Mouse (Mus musculus): Measurements from ENCODE around the gene Baz2b. TPM values are rescaled to one million over a fixed set of nuclear protein-coding genes. Genes with fewer than 3 reads are reported as not detected.

Gene Baz2b
- polyA plus RNA-seq, 1 experiment from 2014 or later = 76.3 TPM

DNA sequence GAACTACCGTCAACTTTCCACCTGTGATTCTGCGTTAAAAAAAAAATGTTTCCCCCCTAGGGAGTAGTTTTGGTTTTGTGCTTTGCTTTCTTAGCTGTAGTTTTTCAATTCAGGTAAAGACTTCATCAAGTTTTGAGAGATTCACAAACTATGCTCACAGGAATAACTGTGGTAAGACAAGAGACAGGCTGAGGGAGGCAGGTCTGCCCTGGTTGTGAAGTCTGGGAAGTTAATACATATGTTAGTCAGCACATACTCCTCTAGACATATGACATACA lies 249.2 kb downstream of the Baz2b start:
- Histone ChIP-seq H3K4me2 (replicated peaks) (no peak overlapping the region), H3K27ac (no peak overlapping the region), H3K9ac (no peak overlapping the region), H3K9me3 (no peaks in the 10 kb centered on the region), H3K4me3 (no peak overlapping the region), H3K4me1 (no peaks in the 10 kb centered on the region), H3K36me3 (peaks cover 35% of the 10 kb centered on the region), H3K27me3 (no peaks in the 10 kb centered on the region)
- no peak for ATAC-seq (ENCODE audit: insufficient number of reproducible peaks, insufficient read depth, low FRiP score, low TSS enrichment)
- 80% methylated on average over 2 of the region's 2 CpGs for WGBS

DNA sequence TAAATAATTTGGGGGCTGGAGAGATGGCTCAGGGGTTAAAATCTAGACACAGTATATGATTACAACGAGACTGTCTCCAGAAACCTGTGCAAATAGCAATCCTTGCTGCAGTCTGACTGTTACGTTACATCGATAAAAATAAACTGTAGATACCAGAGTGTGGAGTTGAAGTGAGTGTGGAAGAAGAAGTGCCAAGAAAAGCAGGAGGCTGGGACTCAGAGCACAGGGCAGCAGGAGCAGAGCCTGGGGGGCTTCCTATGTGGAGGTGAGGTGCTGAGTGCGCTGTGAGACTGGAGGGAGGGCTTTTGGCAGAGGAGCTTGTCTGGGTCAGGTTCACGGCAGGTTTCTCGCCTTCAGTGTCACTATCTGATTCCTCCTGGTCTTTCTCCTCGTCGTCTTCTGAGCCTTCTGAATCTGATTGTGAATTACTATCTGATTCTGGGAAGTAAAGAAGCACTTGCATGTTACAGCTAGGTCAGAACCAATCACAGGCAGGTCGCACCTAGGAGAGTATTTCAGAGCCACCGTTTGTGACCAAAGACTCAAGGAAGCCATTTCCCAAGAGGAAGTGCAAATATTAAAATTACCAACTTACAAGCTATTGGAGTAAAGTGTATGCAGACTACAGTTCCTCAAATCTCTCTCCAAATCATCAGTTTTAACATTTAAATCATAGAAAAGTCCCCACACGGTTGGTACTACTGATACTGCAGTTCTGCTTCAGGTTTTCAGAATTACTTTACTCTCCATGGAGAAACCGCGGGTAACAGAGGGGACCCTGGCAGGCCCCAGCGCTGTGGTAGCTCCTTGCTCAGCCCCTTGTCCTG lies 249.8 kb downstream of the Baz2b start:
- 90% methylated on average over 14 of the region's 14 CpGs for WGBS
- H3K36me3 ChIP-seq = peaks cover 35% of the 10 kb centered on the region
- ATAC-seq (ENCODE audit: insufficient number of reproducible peaks, insufficient read depth, low FRiP score, low TSS enrichment) = no peak
- H3K4me3 ChIP-seq = no peak overlapping the region
- no peaks in the 10 kb centered on the region for H3K27me3 ChIP-seq
- no peak overlapping the region for H3K9ac ChIP-seq
- H3K4me1 ChIP-seq = no peaks in the 10 kb centered on the region
- H3K27ac ChIP-seq = no peak overlapping the region
- H3K4me2 ChIP-seq (replicated peaks) = no peak overlapping the region
- no peaks in the 10 kb centered on the region for H3K9me3 ChIP-seq

DNA sequence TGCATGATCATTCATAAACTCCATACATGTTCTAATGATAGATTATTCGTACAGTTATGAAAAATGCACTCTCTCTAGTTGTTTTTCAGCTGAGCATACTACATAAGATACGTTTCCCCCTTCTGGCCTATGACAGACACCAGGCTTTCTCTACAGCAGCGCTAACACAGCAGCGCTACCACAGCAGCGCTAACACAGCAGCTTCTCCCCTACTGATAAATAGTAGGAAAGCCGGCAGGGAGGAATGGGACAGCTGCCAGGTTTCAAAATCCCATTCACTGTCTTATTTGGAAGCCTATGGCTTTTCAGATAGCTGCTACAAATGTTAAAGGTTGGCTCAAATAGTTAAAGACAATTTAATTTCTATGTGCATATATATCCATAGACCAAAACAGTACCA lies 251.1 kb downstream of the Baz2b start:
- H3K36me3 ChIP-seq = peaks cover 41% of the 10 kb centered on the region

DNA sequence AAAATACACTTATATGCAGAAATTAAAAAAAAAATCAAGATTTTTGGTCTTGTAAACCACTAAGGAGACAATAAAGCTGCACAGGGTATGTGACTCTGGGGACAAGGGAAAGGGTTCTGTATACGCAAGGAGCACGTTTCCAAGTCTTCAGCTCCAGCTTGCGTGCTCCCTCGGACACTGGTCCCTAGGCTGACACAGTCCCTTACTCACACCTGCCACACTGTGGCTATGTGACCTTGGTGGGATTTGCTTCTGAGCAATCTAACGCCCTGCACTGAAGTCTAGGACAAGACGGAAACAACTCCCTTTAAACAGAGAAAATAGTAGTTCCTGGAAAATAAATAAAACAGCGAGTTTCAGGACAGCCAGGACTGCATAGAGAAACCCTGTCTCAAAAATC lies 253.7 kb downstream of the Baz2b start:
- H3K4me3 ChIP-seq = no peak overlapping the region
- WGBS = 88% methylated on average over 7 of the region's 7 CpGs
- no peaks in the 10 kb centered on the region for H3K9me3 ChIP-seq
- no peaks in the 10 kb centered on the region for H3K27me3 ChIP-seq
- H3K4me1 ChIP-seq = no peaks in the 10 kb centered on the region
- H3K27ac ChIP-seq = no peak overlapping the region
- no peak overlapping the region for H3K9ac ChIP-seq
- no peak overlapping the region for H3K4me2 ChIP-seq (replicated peaks)
- no peak for ATAC-seq (ENCODE audit: insufficient number of reproducible peaks, insufficient read depth, low FRiP score, low TSS enrichment)
- H3K36me3 ChIP-seq = peaks cover 40% of the 10 kb centered on the region

More for the DNA sequence above, 251.1 kb downstream of the Baz2b start:
- no peak overlapping the region for H3K27ac ChIP-seq
- no peak overlapping the region for H3K4me3 ChIP-seq
- ATAC-seq (ENCODE audit: insufficient number of reproducible peaks, insufficient read depth, low FRiP score, low TSS enrichment) = no peak
- no peaks in the 10 kb centered on the region for H3K9me3 ChIP-seq
- H3K9ac ChIP-seq = no peak overlapping the region
- no peaks in the 10 kb centered on the region for H3K4me1 ChIP-seq
- whole genome bisulfite sequencing = 82% methylated on average over 6 of the region's 6 CpGs
- no peaks in the 10 kb centered on the region for H3K27me3 ChIP-seq
- H3K4me2 ChIP-seq (replicated peaks) = no peak overlapping the region

DNA sequence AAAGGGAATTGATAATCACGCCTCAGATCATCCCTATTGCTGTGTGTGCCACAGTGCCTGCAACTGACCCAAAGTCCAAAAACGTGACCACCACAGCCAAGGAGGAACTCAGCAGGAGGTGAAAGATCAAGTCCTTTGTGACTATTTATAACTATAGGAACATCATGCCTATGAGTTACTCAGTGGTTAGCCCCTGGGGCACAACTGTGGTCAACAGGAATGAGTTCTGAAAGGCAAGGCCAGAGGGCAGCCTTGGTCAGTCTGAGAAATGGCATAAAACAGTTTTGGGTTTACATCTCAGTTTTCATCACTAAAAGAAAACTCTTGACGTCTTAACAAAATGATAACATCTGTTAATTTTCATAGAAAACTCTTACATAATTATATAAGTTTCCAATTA lies 254.8 kb downstream of the Baz2b start:
- Histone ChIP-seq H3K4me2 (replicated peaks) (no peak overlapping the region), H3K4me1 (no peaks in the 10 kb centered on the region), H3K27me3 (no peaks in the 10 kb centered on the region), H3K4me3 (no peak overlapping the region), H3K9me3 (no peaks in the 10 kb centered on the region), H3K36me3 (peaks cover 30% of the 10 kb centered on the region), H3K9ac (no peak overlapping the region), H3K27ac (no peak overlapping the region)
- no peak for ATAC-seq (ENCODE audit: insufficient number of reproducible peaks, insufficient read depth, low FRiP score, low TSS enrichment)
- 60% methylated on average over 3 of the region's 3 CpGs for WGBS

DNA sequence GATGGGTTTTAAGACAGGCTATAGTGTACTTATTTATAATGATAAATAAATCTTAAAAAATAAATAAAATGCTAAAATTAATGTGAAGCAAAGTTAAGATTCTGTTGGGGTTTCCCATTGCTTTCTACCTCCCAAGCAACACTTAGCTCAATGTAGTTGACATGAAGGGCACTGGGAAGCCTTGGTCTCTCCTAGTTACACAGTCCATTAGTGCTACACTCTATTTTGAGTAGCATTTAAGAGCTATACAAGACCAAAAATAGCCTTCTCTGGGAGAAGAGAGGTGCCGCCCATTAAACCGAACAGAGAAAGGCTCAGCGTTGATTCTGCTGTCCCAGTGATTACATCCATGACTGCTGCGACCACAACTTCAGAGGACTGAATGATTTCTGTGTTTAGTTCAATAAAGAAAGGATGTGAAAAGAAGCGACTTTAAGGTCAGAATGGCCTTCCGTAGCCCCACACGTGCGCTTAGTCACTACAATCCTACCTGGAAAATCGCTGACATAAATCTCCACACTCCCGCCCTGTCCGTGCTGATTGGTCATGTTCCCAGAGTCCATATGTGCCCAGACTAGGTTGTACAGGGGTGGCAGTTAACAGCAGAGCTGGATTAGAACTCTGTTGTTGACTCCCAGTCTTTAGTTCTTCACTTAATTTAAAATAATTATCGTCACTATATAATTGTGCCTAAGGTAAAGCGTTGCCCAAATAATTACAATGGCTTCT lies 257.2 kb downstream of the Baz2b start:
- no peaks in the 10 kb centered on the region for H3K4me1 ChIP-seq
- no peak overlapping the region for H3K4me3 ChIP-seq
- H3K27me3 ChIP-seq = no peaks in the 10 kb centered on the region
- no peak overlapping the region for H3K27ac ChIP-seq
- H3K9me3 ChIP-seq = no peaks in the 10 kb centered on the region
- H3K4me2 ChIP-seq (replicated peaks) = no peak overlapping the region
- peaks cover 24% of the 10 kb centered on the region for H3K36me3 ChIP-seq
- no peak overlapping the region for H3K9ac ChIP-seq
- 92% methylated on average over 13 of the region's 13 CpGs for WGBS
- no peak for ATAC-seq (ENCODE audit: insufficient number of reproducible peaks, insufficient read depth, low FRiP score, low TSS enrichment)

DNA sequence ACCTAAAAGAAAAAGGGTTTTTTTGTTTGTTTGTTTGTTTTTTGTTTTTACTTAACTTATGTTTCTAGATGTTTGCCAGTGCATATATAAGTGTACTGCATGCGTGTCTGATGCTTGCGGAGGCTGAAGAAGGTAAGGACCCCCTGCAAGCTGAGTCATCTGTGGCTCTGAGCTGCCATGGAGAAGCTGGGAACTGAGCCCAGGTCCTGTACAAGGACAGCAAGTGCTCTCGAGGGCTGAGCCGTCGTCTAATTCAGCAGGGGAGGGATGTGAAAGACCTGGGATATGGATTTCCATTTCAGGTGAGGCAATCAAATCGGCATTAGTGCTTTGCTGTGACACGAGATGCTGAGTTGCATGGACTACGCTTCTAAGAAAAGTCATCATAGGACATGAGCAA lies 257.9 kb downstream of the Baz2b start:
- Histone ChIP-seq H3K9me3 (no peaks in the 10 kb centered on the region), H3K27me3 (no peaks in the 10 kb centered on the region), H3K27ac (no peak overlapping the region), H3K4me3 (no peak overlapping the region), H3K4me2 (replicated peaks) (no peak overlapping the region), H3K9ac (no peak overlapping the region), H3K4me1 (no peaks in the 10 kb centered on the region), H3K36me3 (peaks cover 22% of the 10 kb centered on the region)
- ATAC-seq (ENCODE audit: insufficient number of reproducible peaks, insufficient read depth, low FRiP score, low TSS enrichment) = no peak
- 92% methylated on average over 8 of the region's 8 CpGs for WGBS

DNA sequence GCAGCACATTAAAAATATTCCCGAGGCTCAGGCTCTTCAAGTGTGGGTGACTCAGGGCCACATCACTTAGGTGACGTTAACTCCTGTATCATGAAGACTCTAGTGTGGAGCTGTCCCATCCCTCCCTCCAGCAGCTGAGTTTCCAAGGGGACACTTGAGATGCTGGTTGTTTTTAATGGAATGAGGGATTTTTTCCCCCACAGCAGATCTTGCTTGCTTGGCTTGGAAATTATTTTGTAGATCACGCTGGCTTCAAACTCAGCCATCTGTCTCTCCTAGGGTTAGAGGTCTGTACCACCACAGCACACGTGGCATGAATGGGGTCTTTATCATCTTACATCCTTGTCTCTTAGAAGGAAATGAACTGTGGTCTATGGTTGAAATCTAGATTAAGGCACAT lies 258.5 kb downstream of the Baz2b start:
- no peak for ATAC-seq (ENCODE audit: insufficient number of reproducible peaks, insufficient read depth, low FRiP score, low TSS enrichment)
- Histone ChIP-seq H3K27me3 (no peaks in the 10 kb centered on the region), H3K27ac (no peak overlapping the region), H3K4me1 (no peaks in the 10 kb centered on the region), H3K4me2 (replicated peaks) (no peak overlapping the region), H3K9me3 (no peaks in the 10 kb centered on the region), H3K9ac (no peak overlapping the region), H3K36me3 (peaks cover 22% of the 10 kb centered on the region), H3K4me3 (no peak overlapping the region)
- 72% methylated on average over 4 of the region's 4 CpGs for WGBS

DNA sequence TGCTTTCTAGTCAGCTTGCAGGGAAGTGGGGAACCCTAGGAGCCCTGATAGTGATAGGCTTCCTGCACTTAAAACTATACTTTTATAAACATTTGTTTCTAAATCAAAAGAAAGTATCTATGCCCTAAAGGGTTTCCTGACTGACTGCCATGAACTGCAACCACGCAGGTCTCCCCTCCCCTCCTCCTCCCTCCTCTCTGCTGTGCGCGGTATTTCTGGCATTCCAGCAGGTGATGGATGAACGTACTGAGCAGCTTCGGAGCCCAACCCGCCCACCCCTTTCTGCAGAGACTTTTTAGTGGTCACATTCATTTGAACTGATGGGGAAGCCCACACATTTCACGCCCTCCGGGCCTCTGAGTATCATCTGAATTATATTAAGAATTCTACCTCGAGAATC lies 273.3 kb downstream of the Baz2b start:
- no peak overlapping the region for H3K4me2 ChIP-seq (replicated peaks)
- H3K27ac ChIP-seq = no peak overlapping the region
- no peak overlapping the region for H3K9ac ChIP-seq
- H3K4me3 ChIP-seq = no peak overlapping the region
- ATAC-seq (ENCODE audit: insufficient number of reproducible peaks, insufficient read depth, low FRiP score, low TSS enrichment) = no peak
- H3K27me3 ChIP-seq = no peaks in the 10 kb centered on the region
- H3K36me3 ChIP-seq = peaks cover 18% of the 10 kb centered on the region
- WGBS = 28% methylated on average over 9 of the region's 9 CpGs
- H3K9me3 ChIP-seq = no peaks in the 10 kb centered on the region
- 0 out of 2 replicates have a peak, but pooled peaks cover 5% of the 10 kb centered on the region for H3K4me1 ChIP-seq

DNA sequence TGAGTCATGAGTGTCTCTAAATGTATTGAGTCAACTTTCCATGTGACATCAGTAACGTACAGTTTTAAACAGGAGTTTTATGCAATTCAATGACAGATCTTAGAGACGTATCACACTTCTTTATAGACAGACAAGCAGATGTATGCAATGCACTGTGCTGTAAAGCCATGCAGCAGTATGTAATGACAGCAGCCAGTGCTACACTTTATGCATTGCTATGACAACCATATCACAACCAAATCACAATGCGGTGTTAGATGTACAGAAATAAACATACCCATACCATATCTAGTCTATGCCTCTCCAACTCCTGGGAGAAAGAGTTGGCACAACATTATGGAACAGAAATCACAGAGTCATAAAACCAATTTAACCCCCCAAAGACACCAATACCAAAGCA lies 276.5 kb downstream of the Baz2b start:
- no peaks in the 10 kb centered on the region for H3K27me3 ChIP-seq
- no peak for ATAC-seq (ENCODE audit: insufficient number of reproducible peaks, insufficient read depth, low FRiP score, low TSS enrichment)
- 96% methylated on average over 3 of the region's 3 CpGs for WGBS
- H3K27ac ChIP-seq = no peak overlapping the region
- H3K9ac ChIP-seq = no peak overlapping the region
- H3K4me1 ChIP-seq = 0 out of 2 replicates have a peak, but pooled peaks cover 5% of the 10 kb centered on the region
- no peaks in the 10 kb centered on the region for H3K9me3 ChIP-seq
- H3K36me3 ChIP-seq = peaks cover 10% of the 10 kb centered on the region; the same call in 1 of the 2 replicates
- no peak overlapping the region for H3K4me2 ChIP-seq (replicated peaks)
- H3K4me3 ChIP-seq = no peak overlapping the region

DNA sequence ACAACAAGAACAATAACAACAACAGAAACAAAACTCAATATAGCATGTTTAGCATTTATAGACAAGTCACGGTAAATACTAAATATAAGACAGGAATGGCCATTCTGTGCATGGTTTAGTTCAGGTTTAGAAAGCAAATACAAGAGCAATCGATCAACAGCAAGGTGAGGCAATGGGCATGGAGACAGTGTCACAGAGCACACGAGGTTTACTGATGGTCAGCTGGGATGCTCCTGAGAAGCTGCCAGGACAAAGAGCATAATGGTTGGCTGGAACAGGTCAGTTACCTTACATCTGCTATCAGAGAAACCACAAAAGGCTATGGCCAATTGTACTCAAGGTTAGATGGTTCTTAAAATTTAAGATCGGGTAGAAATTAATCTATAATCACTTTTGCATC lies 277.4 kb downstream of the Baz2b start:
- H3K4me2 ChIP-seq (replicated peaks) = no peak overlapping the region
- H3K4me3 ChIP-seq = no peak overlapping the region
- no peak overlapping the region for H3K27ac ChIP-seq
- H3K36me3 ChIP-seq = peaks cover 10% of the 10 kb centered on the region; the same call in 1 of the 2 replicates
- H3K9me3 ChIP-seq = no peaks in the 10 kb centered on the region
- WGBS = 93% methylated on average over 4 of the region's 4 CpGs
- H3K27me3 ChIP-seq = no peaks in the 10 kb centered on the region
- H3K4me1 ChIP-seq = 0 out of 2 replicates have a peak, but pooled peaks cover 5% of the 10 kb centered on the region
- ATAC-seq (ENCODE audit: insufficient number of reproducible peaks, insufficient read depth, low FRiP score, low TSS enrichment) = no peak
- H3K9ac ChIP-seq = no peak overlapping the region

DNA sequence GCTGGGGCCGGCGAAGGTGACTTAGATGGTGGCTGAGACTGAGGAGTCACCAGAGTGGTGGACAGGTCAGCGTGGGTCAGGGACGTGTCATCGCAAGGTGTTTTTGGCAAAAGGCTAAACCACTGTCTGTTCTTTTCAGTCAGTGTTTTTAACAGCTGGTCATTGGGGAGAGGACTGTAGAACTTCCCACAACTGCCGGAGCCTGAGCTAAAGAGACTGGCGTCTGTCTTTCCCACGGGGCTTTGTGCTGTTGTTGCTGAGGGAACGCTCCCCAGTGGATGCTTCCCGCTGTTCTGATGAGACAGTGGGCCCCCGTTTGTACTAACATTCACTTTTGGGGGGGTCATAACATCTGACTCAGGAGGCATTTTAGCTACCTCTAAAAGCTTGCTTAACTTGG lies 296.0 kb downstream of the Baz2b start:
- Histone ChIP-seq H3K27ac (0 out of 2 replicates have a peak overlapping the region, but pooled peaks have one; percentile 11), H3K27me3 (no peaks in the 10 kb centered on the region), H3K9ac (no peak overlapping the region), H3K9me3 (no peaks in the 10 kb centered on the region), H3K36me3 (peaks cover 60% of the 10 kb centered on the region), H3K4me3 (no peak overlapping the region), H3K4me2 (replicated peaks) (no peak overlapping the region), H3K4me1 (no peaks in the 10 kb centered on the region)
- ATAC-seq (ENCODE audit: insufficient number of reproducible peaks, insufficient read depth, low FRiP score, low TSS enrichment) = no peak
- 88% methylated on average over 11 of the region's 11 CpGs for WGBS
